Mouse (Mus musculus) limb, embryonic 14.5 days (tissue): ENCODE data around the gene Cap2. TPM values are rescaled to one million over a fixed set of nuclear protein-coding genes. Genes with fewer than 3 reads are reported as not detected.
A peak's percentile ranks its signal among the peaks of the same experiment; 100 is the strongest.

Source experiments
- ATAC-seq: fragments of 200-750 bp; cut with Nextera tagmentation; 2 replicates; pipeline ENCODE4 v1.8.0; 2017; ENCODE audit warnings: low read depth, moderate number of reproducible peaks, moderate TSS enrichment; ENCODE audit not compliant: low FRiP score
- DNase-seq: peaks from one replicate; pipeline ENCODE4 v3.0.0-alpha.2; 2015; ENCODE audit warnings: low spot score
- H3K27ac ChIP-seq: fragments of 300-500 bp; sonication (generic); replicated peaks from 2 replicates; pipeline ENCODE4 v1.5.1; 2014; ENCODE audit warnings: low read depth, mild to moderate bottlenecking, low read length, moderate library complexity, mixed read lengths
- H3K27me3 ChIP-seq: fragments of 300-500 bp; sonication (generic); 2 replicates; pipeline ENCODE4 v1.6.1; 2014; ENCODE audit warnings: low read length, mixed read lengths; ENCODE audit not compliant: control insufficient read depth, insufficient read depth
- H3K36me3 ChIP-seq: fragments of 300-500 bp; sonication (generic); 2 replicates; pipeline ENCODE4 v1.6.1; 2014; ENCODE audit warnings: mild to moderate bottlenecking, low read length, moderate library complexity, mixed read lengths; ENCODE audit not compliant: control insufficient read depth, insufficient read depth
- H3K4me1 ChIP-seq: fragments of 300-500 bp; sonication (generic); 2 replicates; pipeline ENCODE4 v1.6.1; 2014; ENCODE audit warnings: antibody characterized with exemption, low read length, mixed read lengths; ENCODE audit not compliant: control insufficient read depth, insufficient read depth
- H3K4me2 ChIP-seq: fragments of 300-500 bp; sonication (generic); replicated peaks from 2 replicates; pipeline ENCODE4 v1.6.1; 2014; ENCODE audit warnings: low read depth, mild to moderate bottlenecking, low read length, moderate library complexity; ENCODE audit not compliant: severe bottlenecking
- H3K4me3 ChIP-seq: fragments of 300-500 bp; sonication (generic); replicated peaks from 2 replicates; pipeline ENCODE4 v1.5.1; 2014; ENCODE audit warnings: low read length
- H3K9ac ChIP-seq: fragments of 300-500 bp; sonication (generic); 2 replicates; pipeline ENCODE4 v1.6.1; 2014; ENCODE audit warnings: mild to moderate bottlenecking, low read depth, low read length, moderate library complexity; ENCODE audit not compliant: severe bottlenecking
- H3K9me3 ChIP-seq: fragments of 300-500 bp; sonication (generic); 2 replicates; pipeline ENCODE4 v1.6.1; 2016; ENCODE audit warnings: low read length; ENCODE audit not compliant: control insufficient read depth
- POLR2A ChIP-seq: fragments of 200-500 bp; IDR thresholded peaks from 2 replicates; pipeline ENCODE4 v1.8.0; 2012; ENCODE audit warnings: inconsistent platforms, mild to moderate bottlenecking, moderate library complexity, borderline replicate concordance; ENCODE audit not compliant: insufficient read depth, insufficient read length; ENCODE audit errors: extremely low read depth
- WGBS: fragments of 180-500 bp; shearing (Covaris S2); extraction: QIAGEN DNeasy Blood & Tissue Kit; methylation state at CpG from one replicate; pipeline ENCODE4 v1.1.7; 2014; 5-methylcytosine and 5-hydroxymethylcytosine counted together
- polyA plus RNA-seq, 2 experiments: library from polyadenylated mRNA; depleted of rRNA in 1 of 2; stranded (reverse) in 1 of 2; unstranded in 1 of 2; fragments of >200 nt; fragmentation: Nextera tagmentation in 1 of 2; extraction: Ambion mirVana in 1 of 2; gene quantifications; 2 replicates each; pipeline versions ENCODE4 v1.2.1 to v1.2.3; 2012 to 2014

Gene Cap2
- polyA plus RNA-seq, 2 experiments: 22.1 to 27.6 TPM

- 66% methylated on average over 9 of the region's 9 CpGs for WGBS
- peaks cover 42% of the 10 kb centered on the region for H3K36me3 ChIP-seq
- peak overlapping the region; percentile 92 for H3K4me3 ChIP-seq
- H3K27me3 ChIP-seq: no peaks in the 10 kb centered on the region
- ATAC-seq: no peak
- peak overlapping the region; percentile 66 for H3K4me2 ChIP-seq
- peak overlapping the region; percentile 83 for H3K9ac ChIP-seq
- H3K27ac ChIP-seq: no peak overlapping the region
- H3K4me1 ChIP-seq: peaks cover 7% of the 10 kb centered on the region
- TF ChIP-seq POLR2A: no peak
- no peaks in the 10 kb centered on the region for H3K9me3 ChIP-seq
- DNase-seq: no peak
These were observed 168.9 kb downstream of the Cap2 start for GRCm38 (mm10) chr13:46670514-46670913.

- no peak for ATAC-seq
- Histone ChIP-seq H3K9ac (no peak overlapping the region), H3K4me1 (peaks cover 7% of the 10 kb centered on the region), H3K4me2 (no peak overlapping the region), H3K4me3 (no peak overlapping the region), H3K27ac (no peak overlapping the region), H3K27me3 (no peaks in the 10 kb centered on the region), H3K36me3 (peaks cover 58% of the 10 kb centered on the region), H3K9me3 (no peaks in the 10 kb centered on the region)
- DNase-seq: no peak
- no peak for TF ChIP-seq POLR2A
- 91% methylated on average over 2 of the region's 2 CpGs for WGBS
These were observed 173.0 kb downstream of the Cap2 start for GRCm38 (mm10) chr13:46674601-46675000.

GRCm38 (mm10) chr13:46677721-46678120 lies 176.1 kb downstream of the Cap2 start:
- Histone ChIP-seq H3K27ac (no peak overlapping the region), H3K4me2 (no peak overlapping the region), H3K9ac (no peak overlapping the region), H3K9me3 (no peaks in the 10 kb centered on the region), H3K36me3 (peaks cover 64% of the 10 kb centered on the region), H3K4me3 (no peak overlapping the region), H3K4me1 (no peaks in the 10 kb centered on the region), H3K27me3 (no peaks in the 10 kb centered on the region)
- DNase-seq (no peak), ATAC-seq (no peak)
- TF ChIP-seq POLR2A: no peak
- WGBS: 84% methylated on average over 4 of the region's 4 CpGs

- Histone ChIP-seq H3K4me2 (no peak overlapping the region), H3K9ac (no peak overlapping the region), H3K9me3 (no peaks in the 10 kb centered on the region), H3K4me3 (no peak overlapping the region), H3K27me3 (no peaks in the 10 kb centered on the region), H3K4me1 (no peaks in the 10 kb centered on the region), H3K36me3 (peaks cover 70% of the 10 kb centered on the region), H3K27ac (no peak overlapping the region)
- ATAC-seq: no peak
- TF ChIP-seq POLR2A: no peak
- 86% methylated on average over 2 of the region's 2 CpGs for WGBS
- no peak for DNase-seq
These were observed 181.3 kb downstream of the Cap2 start for GRCm38 (mm10) chr13:46682921-46683320.

GRCm38 (mm10) chr13:46683370-46683769 lies 181.7 kb downstream of the Cap2 start:
- 95% methylated on average over 1 of the region's 1 CpGs for WGBS
- Histone ChIP-seq H3K36me3 (peaks cover 68% of the 10 kb centered on the region), H3K27me3 (no peaks in the 10 kb centered on the region), H3K9me3 (no peaks in the 10 kb centered on the region), H3K4me3 (no peak overlapping the region), H3K27ac (no peak overlapping the region), H3K4me2 (no peak overlapping the region), H3K4me1 (no peaks in the 10 kb centered on the region), H3K9ac (no peak overlapping the region)
- TF ChIP-seq POLR2A: no peak
- DNase-seq (no peak), ATAC-seq (no peak)
